Mouse (Mus musculus): ENCODE results near the gene Dock6. TPM values are rescaled to one million over a fixed set of nuclear protein-coding genes. Genes with fewer than 3 reads are reported as not detected.

The Dock6 gene
- polyA plus RNA-seq, 1 experiment from 2014 or later, result 5.3 TPM

- Histone ChIP-seq H3K9ac (ENCODE audit: low read depth, low read length) (no peak overlapping the region), H3K4me1 (ENCODE audit: control insufficient read depth, low read depth, low read length) (no peaks in the 10 kb centered on the region)
- ATAC-seq (ENCODE audit: low read depth), result no peak
Measured at GRCm38 (mm10) chr9:21769558-21770183, 82.8 kb downstream of the Dock6 start.

GRCm38 (mm10) chr9:21768511-21769411, 83.7 kb downstream of the Dock6 start:
- no peak overlapping the region for H3K9ac ChIP-seq (ENCODE audit: low read depth, low read length)
- H3K4me2 ChIP-seq (ENCODE audit: low read depth, low read length), result no peak overlapping the region
- H3K9me3 ChIP-seq (replicated peaks; ENCODE audit: control insufficient read depth, low read length), result no peaks in the 10 kb centered on the region
- H3K36me3 ChIP-seq (ENCODE audit: control insufficient read depth, insufficient read depth), result no peaks in the 10 kb centered on the region; the same call in 1 of the 2 replicates
- H3K4me3 ChIP-seq (ENCODE audit: low read depth, low read length), result no peak overlapping the region
- H3K27me3 ChIP-seq (ENCODE audit: control insufficient read depth, insufficient read depth, low read depth, low read length), result no peaks in the 10 kb centered on the region
- peaks cover 3% of the 10 kb centered on the region for H3K4me1 ChIP-seq (ENCODE audit: control insufficient read depth, low read depth, low read length)
- 58% methylated on average over 13 of the region's 13 CpGs for WGBS (ENCODE audit: insufficient replicate concordance)
- ATAC-seq (ENCODE audit: low read depth), result no peak
- H3K27ac ChIP-seq (ENCODE audit: low read length), result no peak overlapping the region

More at GRCm38 (mm10) chr9:21769558-21770183, 82.8 kb downstream of the Dock6 start:
- no peaks in the 10 kb centered on the region for H3K27me3 ChIP-seq (ENCODE audit: control insufficient read depth, insufficient read depth, low read depth, low read length)
- H3K27ac ChIP-seq (ENCODE audit: low read length), result no peak overlapping the region
- H3K4me2 ChIP-seq (ENCODE audit: low read depth, low read length), result no peak overlapping the region
- 77% methylated on average over 26 of the region's 26 CpGs for WGBS (ENCODE audit: insufficient replicate concordance)
- H3K36me3 ChIP-seq (ENCODE audit: control insufficient read depth, insufficient read depth), result no peaks in the 10 kb centered on the region; the same call in none of the 2 replicates
- H3K9me3 ChIP-seq (replicated peaks; ENCODE audit: control insufficient read depth, low read length), result no peaks in the 10 kb centered on the region
- H3K4me3 ChIP-seq (ENCODE audit: low read depth, low read length), result no peak overlapping the region

GRCm38 (mm10) chr9:21767896-21768295, 84.5 kb downstream of the Dock6 start:
- Histone ChIP-seq H3K36me3 (ENCODE audit: control insufficient read depth, insufficient read depth) (no peaks in the 10 kb centered on the region; the same call in 1 of the 2 replicates), H3K27me3 (ENCODE audit: control insufficient read depth, insufficient read depth, low read depth, low read length) (no peaks in the 10 kb centered on the region), H3K4me3 (ENCODE audit: low read depth, low read length) (no peak overlapping the region), H3K27ac (ENCODE audit: low read length) (no peak overlapping the region), H3K9me3 (replicated peaks; ENCODE audit: control insufficient read depth, low read length) (no peaks in the 10 kb centered on the region), H3K4me1 (ENCODE audit: control insufficient read depth, low read depth, low read length) (peaks cover 3% of the 10 kb centered on the region), H3K4me2 (ENCODE audit: low read depth, low read length) (no peak overlapping the region), H3K9ac (ENCODE audit: low read depth, low read length) (no peak overlapping the region)
- no peak for ATAC-seq (ENCODE audit: low read depth)
- WGBS (ENCODE audit: insufficient replicate concordance), result 81% methylated on average over 11 of the region's 11 CpGs

GRCm38 (mm10) chr9:21764084-21764999, 88.1 kb downstream of the Dock6 start:
- Histone ChIP-seq H3K27ac (ENCODE audit: low read length) (0 out of 2 replicates have a peak overlapping the region, but pooled peaks have one; percentile 20), H3K4me2 (ENCODE audit: low read depth, low read length) (no peak overlapping the region), H3K4me1 (ENCODE audit: control insufficient read depth, low read depth, low read length) (peaks cover 21% of the 10 kb centered on the region), H3K36me3 (ENCODE audit: control insufficient read depth, insufficient read depth) (no peaks in the 10 kb centered on the region), H3K27me3 (ENCODE audit: control insufficient read depth, insufficient read depth, low read depth, low read length) (no peaks in the 10 kb centered on the region), H3K4me3 (ENCODE audit: low read depth, low read length) (no peak overlapping the region), H3K9me3 (replicated peaks; ENCODE audit: control insufficient read depth, low read length) (no peaks in the 10 kb centered on the region), H3K9ac (ENCODE audit: low read depth, low read length) (no peak overlapping the region)
- WGBS (ENCODE audit: insufficient replicate concordance), result 73% methylated on average over 6 of the region's 6 CpGs
- no peak for ATAC-seq (ENCODE audit: low read depth)

- no peak overlapping the region for H3K4me2 ChIP-seq (ENCODE audit: low read depth, low read length)
- peaks cover 34% of the 10 kb centered on the region for H3K4me1 ChIP-seq (ENCODE audit: control insufficient read depth, low read depth, low read length)
- no peak for ATAC-seq (ENCODE audit: low read depth)
- H3K9me3 ChIP-seq (replicated peaks; ENCODE audit: control insufficient read depth, low read length), result no peaks in the 10 kb centered on the region
- no peak overlapping the region for H3K4me3 ChIP-seq (ENCODE audit: low read depth, low read length)
- peak overlapping the region; percentile 48; the same call in 1 of the 2 replicates for H3K27ac ChIP-seq (ENCODE audit: low read length)
- peaks cover 2% of the 10 kb centered on the region for H3K36me3 ChIP-seq (ENCODE audit: control insufficient read depth, insufficient read depth)
- H3K9ac ChIP-seq (ENCODE audit: low read depth, low read length), result no peak overlapping the region
- H3K27me3 ChIP-seq (ENCODE audit: control insufficient read depth, insufficient read depth, low read depth, low read length), result no peaks in the 10 kb centered on the region
Measured at GRCm38 (mm10) chr9:21762135-21762534, 90.3 kb downstream of the Dock6 start.

- Histone ChIP-seq H3K9me3 (replicated peaks; ENCODE audit: control insufficient read depth, low read length) (no peaks in the 10 kb centered on the region), H3K9ac (ENCODE audit: low read depth, low read length) (peak within 1 kb of the TSS; percentile 93), H3K27ac (ENCODE audit: low read length) (peak within 1 kb of the TSS; percentile 78), H3K4me2 (ENCODE audit: low read depth, low read length) (peak within 1 kb of the TSS; percentile 64), H3K4me1 (ENCODE audit: control insufficient read depth, low read depth, low read length) (peaks cover 34% of the 10 kb centered on the region), H3K27me3 (ENCODE audit: control insufficient read depth, insufficient read depth, low read depth, low read length) (no peaks in the 10 kb centered on the region), H3K4me3 (ENCODE audit: low read depth, low read length) (peak within 1 kb of the TSS; percentile 93), H3K36me3 (ENCODE audit: control insufficient read depth, insufficient read depth) (peaks cover 15% of the 10 kb centered on the region)
- ATAC-seq (ENCODE audit: low read depth), result peak; percentile 94
- WGBS (ENCODE audit: insufficient replicate concordance), result under 1% methylated on average over 53 of the region's 54 CpGs
Measured at GRCm38 (mm10) chr9:21760155-21761088, 92.0 kb downstream of the Dock6 start, which contains the start of gene Spc24. TSS of gene Spc24 (minus strand) at chr9:21760303.

- ATAC-seq (ENCODE audit: low read depth), result no peak
- H3K9ac ChIP-seq (ENCODE audit: low read depth, low read length), result peak overlapping the region; percentile 93
- H3K4me1 ChIP-seq (ENCODE audit: control insufficient read depth, low read depth, low read length), result peaks cover 34% of the 10 kb centered on the region
- H3K27me3 ChIP-seq (ENCODE audit: control insufficient read depth, insufficient read depth, low read depth, low read length), result no peaks in the 10 kb centered on the region
- no peaks in the 10 kb centered on the region for H3K9me3 ChIP-seq (replicated peaks; ENCODE audit: control insufficient read depth, low read length)
- peak overlapping the region; percentile 78 for H3K27ac ChIP-seq (ENCODE audit: low read length)
- H3K4me2 ChIP-seq (ENCODE audit: low read depth, low read length), result peak overlapping the region; percentile 64
- H3K36me3 ChIP-seq (ENCODE audit: control insufficient read depth, insufficient read depth), result peaks cover 16% of the 10 kb centered on the region
- peak overlapping the region; percentile 93 for H3K4me3 ChIP-seq (ENCODE audit: low read depth, low read length)
- WGBS (ENCODE audit: insufficient replicate concordance), result under 1% methylated on average over 20 of the region's 20 CpGs
Measured at GRCm38 (mm10) chr9:21759718-21760117, 92.7 kb downstream of the Dock6 start.

Data from liver, embryonic 16.5 days (tissue).